Mouse (Mus musculus): ENCODE results near the gene Krtap28-13.

DNA sequence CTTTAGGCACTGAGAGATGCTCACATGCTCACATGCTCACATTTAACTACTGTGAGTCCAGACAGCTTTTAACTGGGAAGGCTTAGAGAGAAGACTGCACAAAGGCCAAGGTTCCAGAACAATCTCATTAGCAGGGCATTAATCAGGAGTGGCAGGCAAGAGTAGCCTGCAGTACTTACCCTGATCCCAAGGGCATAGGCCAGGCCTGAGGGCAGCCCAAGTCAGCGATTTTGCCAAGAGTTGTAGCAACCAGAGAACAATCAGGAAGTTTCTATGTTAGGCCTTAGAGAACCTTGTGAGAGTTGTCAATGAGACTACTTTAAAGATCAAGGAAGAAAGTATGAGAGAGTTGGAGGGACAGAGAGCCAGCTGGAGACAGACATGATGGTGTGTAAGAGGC is 2.2 kb upstream of the Krtap28-13 start:
- TF ChIP-seq CTCF (IDR thresholded peaks at IDR 0.05; ENCODE audit: borderline replicate concordance, extremely low read depth, insufficient read depth, insufficient read length) (no peak), POLR2A (IDR thresholded peaks at IDR 0.05; ENCODE audit: borderline replicate concordance, extremely low read depth, insufficient read depth, insufficient read length, poor library complexity, severe bottlenecking) (no peak)

All from brain, embryonic 14.5 days (tissue).